Mouse (Mus musculus) brain, embryonic 14.5 days (tissue): ENCODE measurements at regions not wholly inside any gene's neighbourhood (a gene's known extent, or its start where the extent isn't known, plus 50 kb on each side); places are given as distances from the start of the nearest gene placed in this dataset.

Experiments used
- CTCF ChIP-seq: fragments of 200-500 bp; IDR thresholded peaks from 2 replicates; pipeline ENCODE4 v1.5.1; 2012; ENCODE audit warnings: inconsistent platforms, mild to moderate bottlenecking, moderate library complexity, borderline replicate concordance; ENCODE audit not compliant: insufficient read depth, insufficient read length; ENCODE audit errors: extremely low read depth
- POLR2A ChIP-seq: fragments of 200-500 bp; IDR thresholded peaks from 2 replicates; pipeline ENCODE4 v1.6.1; 2012; ENCODE audit warnings: mild to moderate bottlenecking, inconsistent platforms, borderline replicate concordance; ENCODE audit not compliant: poor library complexity, insufficient read depth, insufficient read length, severe bottlenecking; ENCODE audit errors: extremely low read depth

- TF ChIP-seq POLR2A (no peak), CTCF (no peak)
These were observed 474.1 kb downstream of the Bnc2 start for GRCm38 (mm10) chr4:84201001-84201400.
